ENCODE assay signal across 9 mouse cellular contexts in genomic region chr7:24599211-24600067, GRCm38 (mm10). TPM values are rescaled to one million over a fixed set of nuclear protein-coding genes. Genes with fewer than 3 reads are reported as not detected.
A peak's percentile ranks its signal among the peaks of the same experiment; 100 is the strongest.
DNase-seq lines count a peak whose midpoint lies in the region; ATAC-seq and TF ChIP-seq lines count a peak whose summit lies in the region.
"Had no signal": no experiment of that assay in that cellular context is flagged by ENCODE, and none has a peak within 500 bp of the region (broad histone marks: within the 10 kb centered on the region; RNA-seq: fewer than 3 reads in every experiment).

No protein-coding gene starts in this region.

- whole genome bisulfite sequencing in cerebellum, adult 2 months = 84% methylated on average over 15 of the region's 15 CpGs

- intact Hi-C loops in left cerebral cortex, adult 2 months (cut with DNase I) = loop anchor here (2.0 to 5.0 kb wide), 2 partner anchors 53 to 283 kb away; partner anchors contain the start of gene Rps19

- no peaks in the 10 kb centered on the region for H3K27me3 ChIP-seq in cerebellum, adult 2 months (ENCODE audit: control insufficient read depth, insufficient read depth, low read length)

- H3K27ac ChIP-seq in cerebellum, adult 2 months (ENCODE audit: insufficient read depth, low read length) = no peak overlapping the region
- no peak overlapping the region for H3K27ac ChIP-seq in left cerebral cortex, adult 2 months

- no peak for TF ChIP-seq POLR2A in cerebellum, adult 2 months (IDR thresholded peaks at IDR 0.05; ENCODE audit: borderline replicate concordance, insufficient read depth, low read length)

- no peak for DNase-seq in cerebellum, adult 2 months
- no peak for DNase-seq in cerebellum, adult 18-20 months
- no peak for DNase-seq in left cerebral cortex, adult 2 months (ENCODE audit: extremely low spot score in 1 of 2, low spot score in 2 of 2)
- DNase-seq in left cerebral cortex, adult 18-20 months (ENCODE audit: low spot score in 2 of 2) = no peak
- peak; percentile 21 for DNase-seq in NIH3T3 (ENCODE audit: low read depth)
- no peak for DNase-seq in natural killer cell, adult 2 months (ENCODE audit: low spot score in 2 of 2)
- DNase-seq in gastrocnemius, postnatal 10 days = no peak

- peaks cover 3% of the 10 kb centered on the region; the same call in 1 of the 2 replicates for H3K4me1 ChIP-seq in cerebellum, adult 2 months (ENCODE audit: control insufficient read depth, insufficient read depth, low read length)

- peak; percentile 21; the same call in 1 of the 2 replicates for TF ChIP-seq CTCF in cerebellum, adult 2 months (IDR thresholded peaks at IDR 0.05; ENCODE audit: borderline replicate concordance, insufficient read depth, low read depth, low read length)
- TF ChIP-seq CTCF in left cerebral cortex, adult 2 months (IDR thresholded peaks at IDR 0.05) = peak; percentile 38

- ATAC-seq in megakaryocyte progenitor cell, adult 5-6 weeks (replicated peaks; ENCODE audit: poor library complexity) = 0 out of 2 replicates have a peak, but pooled peaks have one; percentile 40

- H3K4me3 ChIP-seq in cerebellum, adult 2 months (replicated peaks; ENCODE audit: insufficient read depth, low read depth, low read length) = no peak overlapping the region
- H3K4me3 ChIP-seq in left cerebral cortex, adult 2 months = no peak overlapping the region

RNA-seq across cellular contexts. Expression of gene Phldb3, which starts 11.1 kb away (rescaled TPM):
- polyA plus RNA-seq in cerebellum, adult 2 months (2012; rRNA removed) = 0.18 TPM in 1 of 2 replicates, not detected in the other
- total RNA-seq in left cerebral cortex, adult 2 months (2021) = not detected
- total RNA-seq in left cerebral cortex, adult 18-20 months (2021) = under 1 TPM in 1 of 2 experiments, not detected in 1; 0.21 TPM
- 3.6 and 4.5 TPM in 2 replicates for total RNA-seq in megakaryocyte progenitor cell, adult 5-6 weeks (2015)
- total RNA-seq in megakaryocyte progenitor cell, adult 5-6 weeks (2017) = 10.4 and 11.5 TPM in 2 replicates
- under 1 TPM; 0.77 to 0.80 TPM for total RNA-seq in gastrocnemius, postnatal 10 days (2021)
- polyA plus RNA-seq: heart, postnatal 0 days had no signal

RNA-seq across cellular contexts. Expression of gene Zfp575, which starts 12.0 kb away (rescaled TPM):
- 1.4 TPM in 2 replicates for polyA plus RNA-seq in cerebellum, adult 2 months (2012; rRNA removed)
- 1 to 10 TPM; 6.8 to 6.9 TPM for total RNA-seq in left cerebral cortex, adult 2 months (2021)
- 1 to 10 TPM; 6.9 to 7.3 TPM for total RNA-seq in left cerebral cortex, adult 18-20 months (2021)
- total RNA-seq in megakaryocyte progenitor cell, adult 5-6 weeks (2015) = 0.12 and 0.15 TPM in 2 replicates
- total RNA-seq in megakaryocyte progenitor cell, adult 5-6 weeks (2017) = not detected in 2 replicates
- under 1 TPM; 0.59 to 0.95 TPM for total RNA-seq in gastrocnemius, postnatal 10 days (2021)

RNA-seq across cellular contexts. Expression of gene Ethe1, which starts 12.1 kb away (rescaled TPM):
- 25.7 and 28.0 TPM in 2 replicates for polyA plus RNA-seq in cerebellum, adult 2 months (2012; rRNA removed)
- total RNA-seq in left cerebral cortex, adult 2 months (2021) = 10 to 100 TPM; 14.4 to 14.6 TPM
- total RNA-seq in left cerebral cortex, adult 18-20 months (2021) = 10 to 100 TPM; 15.4 to 18.2 TPM
- total RNA-seq in megakaryocyte progenitor cell, adult 5-6 weeks (2015) = 61.3 and 68.9 TPM in 2 replicates
- total RNA-seq in megakaryocyte progenitor cell, adult 5-6 weeks (2017) = 18.3 and 31.4 TPM in 2 replicates
- total RNA-seq in gastrocnemius, postnatal 10 days (2021) = 10 to 100 TPM in 1 of 2 experiments, 1 to 10 TPM in 1; 9.4 to 10.0 TPM

RNA-seq across cellular contexts. Expression of gene Lypd3, which starts 36.9 kb away (rescaled TPM):
- 0.08 TPM in 1 of 2 replicates, not detected in the other for polyA plus RNA-seq in cerebellum, adult 2 months (2012; rRNA removed)
- total RNA-seq in left cerebral cortex, adult 2 months (2021) = under 1 TPM; 0.20 to 0.63 TPM
- total RNA-seq in left cerebral cortex, adult 18-20 months (2021) = under 1 TPM in 1 of 2 experiments, not detected in 1; 0.21 TPM
- total RNA-seq in megakaryocyte progenitor cell, adult 5-6 weeks (2015) = not detected in 2 replicates
- total RNA-seq in megakaryocyte progenitor cell, adult 5-6 weeks (2017) = not detected in 2 replicates
- total RNA-seq in gastrocnemius, postnatal 10 days (2021) = not detected
- polyA plus RNA-seq: heart, postnatal 0 days had no signal

RNA-seq across cellular contexts. Expression of gene Xrcc1, which starts 53.4 kb away (rescaled TPM):
- 46.2 and 51.3 TPM in 2 replicates for polyA plus RNA-seq in cerebellum, adult 2 months (2012; rRNA removed)
- total RNA-seq in left cerebral cortex, adult 2 months (2021) = 10 to 100 TPM; 32.8 to 39.5 TPM
- 10 to 100 TPM; 36.4 to 40.1 TPM for total RNA-seq in left cerebral cortex, adult 18-20 months (2021)
- 35.8 and 43.4 TPM in 2 replicates for total RNA-seq in megakaryocyte progenitor cell, adult 5-6 weeks (2015)
- total RNA-seq in megakaryocyte progenitor cell, adult 5-6 weeks (2017) = 40.0 and 44.3 TPM in 2 replicates
- 10 to 100 TPM; 22.5 to 26.3 TPM for total RNA-seq in gastrocnemius, postnatal 10 days (2021)
